Mouse (Mus musculus) layer of hippocampus, adult 9-11 months (tissue): Measurements from ENCODE around the gene Satl1.

Experiments
- DNase-seq: peaks from one replicate; pipeline ENCODE4 v3.0.0; 2022

The Satl1 gene

DNA sequence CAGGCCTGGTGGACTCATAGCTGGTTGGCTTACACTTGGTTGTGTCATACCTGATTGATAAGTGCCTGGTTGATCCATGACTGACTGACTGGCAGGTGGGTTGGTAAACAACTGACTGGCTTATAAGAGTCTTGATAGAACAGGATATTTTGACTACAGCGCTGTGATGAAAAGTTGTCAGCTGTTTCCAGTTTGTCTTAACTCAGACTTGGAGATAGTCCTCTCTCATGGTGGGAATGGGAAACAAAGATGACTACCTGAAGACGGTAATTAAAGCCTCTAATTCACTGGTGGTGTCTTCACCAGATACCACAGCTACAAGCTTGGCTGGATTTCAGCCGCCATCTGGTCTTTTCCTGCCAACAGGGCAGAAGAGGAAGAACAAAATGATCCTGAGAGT, at the start of gene Satl1:
TSS of gene Satl1 (minus strand) at position 101 of the 400 bp plus-strand sequence.
- DNase-seq, result no peak

DNA sequence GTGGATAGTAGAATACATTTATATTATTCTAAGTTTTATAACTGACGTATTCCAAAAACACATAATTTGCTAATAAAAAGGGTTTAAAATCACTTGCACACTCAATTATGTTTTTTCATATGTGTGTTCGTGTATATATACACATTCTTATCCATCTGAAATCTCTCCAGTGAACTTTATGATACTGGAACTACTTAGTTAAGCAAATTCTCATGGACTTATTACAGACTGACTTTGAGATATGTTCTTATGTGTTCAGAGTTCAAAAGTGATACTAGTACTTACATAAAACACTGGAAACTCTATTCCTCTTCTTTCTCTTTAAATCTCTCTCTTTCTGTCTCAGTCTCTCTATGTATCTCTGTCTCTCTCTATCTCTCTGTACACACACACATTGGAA, 31.5 kb upstream of the Satl1 start:
- no peak for DNase-seq

DNA sequence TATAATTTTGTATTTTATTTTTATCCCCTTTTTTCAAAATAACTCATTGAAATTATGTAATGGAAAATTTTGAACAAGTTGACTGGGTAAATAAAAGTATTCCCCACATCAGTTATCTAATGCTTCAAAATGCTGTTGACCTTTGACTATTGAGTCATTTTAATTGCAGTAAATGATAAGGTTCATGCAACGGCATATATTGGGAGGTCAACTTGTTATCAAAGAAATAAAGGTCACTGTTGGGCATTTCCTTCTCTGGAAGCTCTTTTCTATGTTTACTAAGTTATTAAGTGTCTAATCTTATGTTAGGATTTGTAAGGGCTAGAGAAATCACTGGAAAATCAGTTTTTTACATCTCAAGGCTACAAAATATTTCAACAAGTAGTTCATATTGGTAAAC, 31.0 kb upstream of the Satl1 start:
- DNase-seq, result no peak

DNA sequence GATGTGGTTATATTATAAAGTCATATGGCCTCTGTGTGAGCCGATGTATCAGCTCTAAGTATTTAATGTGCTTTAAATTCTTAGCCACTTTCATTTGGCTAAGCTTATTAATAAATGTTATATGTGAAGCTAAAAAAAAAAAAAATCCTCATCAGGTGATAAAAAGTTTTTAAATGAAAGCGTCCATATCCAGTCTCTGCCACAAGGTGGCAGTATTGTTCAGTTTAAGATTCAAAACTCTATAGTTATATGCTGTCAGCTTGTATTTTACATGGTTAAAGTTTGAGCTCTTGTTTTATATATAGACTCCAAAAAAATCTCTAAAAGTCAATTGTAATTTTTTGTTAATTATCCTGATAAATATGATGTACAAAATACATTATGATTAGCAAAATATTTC, 16.4 kb upstream of the Satl1 start:
- DNase-seq, result peak; percentile 1

DNA sequence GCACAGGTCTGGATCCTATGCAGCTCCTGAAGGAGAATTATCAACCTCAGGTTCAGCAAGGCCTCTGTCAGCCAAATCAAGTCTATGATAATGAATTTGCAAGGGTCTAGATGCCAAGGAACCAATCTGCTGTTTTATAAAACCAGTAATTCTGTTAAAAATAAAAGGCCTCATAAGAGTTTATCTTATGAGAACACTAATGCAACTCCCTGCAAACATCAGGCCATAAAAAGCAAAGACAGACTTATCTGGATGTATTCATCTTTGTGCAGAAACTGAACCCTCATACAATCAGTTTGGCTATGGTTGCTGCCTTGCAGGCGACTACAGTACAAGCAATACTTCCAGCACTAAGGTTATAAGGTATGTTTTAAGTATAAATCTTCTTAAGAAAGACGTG, 5.7 kb upstream of the Satl1 start:
- DNase-seq, result no peak

DNA sequence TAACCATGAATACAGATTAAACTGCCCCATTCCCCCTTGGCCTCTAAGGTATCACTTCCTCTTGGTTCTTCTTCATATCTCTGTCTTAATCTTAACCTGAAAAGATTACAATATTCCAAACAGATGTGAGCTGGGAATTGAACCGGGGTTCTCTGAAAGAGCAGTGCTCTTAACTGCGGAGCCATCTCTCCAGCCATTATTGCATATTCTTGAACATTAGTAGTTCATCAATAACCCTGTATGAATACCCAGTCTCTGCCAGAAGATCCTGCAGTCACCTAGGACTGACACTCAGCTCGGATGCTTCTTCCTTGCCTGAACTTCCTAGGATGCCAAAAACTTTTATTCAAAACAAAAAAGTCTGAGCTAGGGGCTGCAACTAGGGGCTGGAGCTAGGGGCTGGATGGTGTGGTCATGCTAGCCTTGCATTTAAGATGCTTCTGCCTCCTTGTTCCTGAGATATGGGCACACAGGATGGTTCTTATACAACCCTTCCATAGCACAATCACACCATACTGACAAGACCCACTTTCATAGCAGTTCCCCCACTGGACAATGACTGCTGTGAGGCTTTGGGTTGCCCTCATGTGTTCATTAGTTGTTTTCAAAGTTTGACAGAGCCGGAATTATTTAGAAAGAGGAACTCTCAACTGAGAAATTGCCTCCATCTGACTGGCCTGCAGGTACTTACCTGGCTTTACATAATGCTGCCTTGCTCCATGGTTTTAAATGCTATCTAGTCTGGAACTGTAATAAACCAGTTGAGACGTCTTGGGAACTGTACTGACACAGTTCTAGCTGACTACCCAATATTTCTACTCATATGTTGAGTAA, 35.8 kb downstream of the Satl1 start:
- DNase-seq, result peak; percentile 38

DNA sequence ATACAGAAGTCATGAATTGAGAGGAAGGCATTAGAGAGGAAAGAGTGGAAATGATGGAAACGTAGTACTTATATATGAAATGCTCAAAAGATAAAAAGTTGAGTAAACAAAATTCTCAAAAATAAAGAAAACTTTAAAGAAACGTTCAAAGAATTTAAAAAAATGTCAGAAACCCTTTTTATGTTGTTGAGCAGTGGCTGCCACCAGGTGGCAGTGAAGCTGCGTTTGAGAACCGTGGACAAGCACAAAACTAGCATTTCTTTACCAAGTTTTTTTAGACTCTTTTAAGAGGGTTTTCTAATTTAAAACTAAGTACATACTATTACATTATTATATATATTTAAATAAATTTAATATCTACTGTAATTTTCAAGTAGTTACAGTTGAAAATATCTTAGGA, 38.2 kb downstream of the Satl1 start:
- DNase-seq, result no peak

DNA sequence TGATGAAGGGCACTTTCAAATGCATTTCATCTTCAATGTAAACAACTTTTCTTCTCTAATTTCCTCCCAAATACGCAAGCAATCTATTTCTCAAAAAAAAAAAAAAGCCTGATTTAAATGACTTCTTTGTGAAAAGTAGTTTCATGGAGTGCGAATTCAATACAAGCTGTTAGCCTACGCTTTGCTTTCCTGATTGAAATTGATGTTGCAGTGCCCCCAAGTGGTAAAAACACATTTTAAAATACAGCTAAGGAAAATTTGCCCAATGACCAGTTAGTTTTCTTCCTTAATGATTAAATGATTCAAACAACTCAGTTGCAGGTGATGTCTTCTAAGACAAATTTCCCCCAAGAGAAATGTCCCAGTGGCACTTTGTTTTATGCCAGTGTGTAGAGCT, 58.2 kb downstream of the Satl1 start:
- no peak for DNase-seq

DNA sequence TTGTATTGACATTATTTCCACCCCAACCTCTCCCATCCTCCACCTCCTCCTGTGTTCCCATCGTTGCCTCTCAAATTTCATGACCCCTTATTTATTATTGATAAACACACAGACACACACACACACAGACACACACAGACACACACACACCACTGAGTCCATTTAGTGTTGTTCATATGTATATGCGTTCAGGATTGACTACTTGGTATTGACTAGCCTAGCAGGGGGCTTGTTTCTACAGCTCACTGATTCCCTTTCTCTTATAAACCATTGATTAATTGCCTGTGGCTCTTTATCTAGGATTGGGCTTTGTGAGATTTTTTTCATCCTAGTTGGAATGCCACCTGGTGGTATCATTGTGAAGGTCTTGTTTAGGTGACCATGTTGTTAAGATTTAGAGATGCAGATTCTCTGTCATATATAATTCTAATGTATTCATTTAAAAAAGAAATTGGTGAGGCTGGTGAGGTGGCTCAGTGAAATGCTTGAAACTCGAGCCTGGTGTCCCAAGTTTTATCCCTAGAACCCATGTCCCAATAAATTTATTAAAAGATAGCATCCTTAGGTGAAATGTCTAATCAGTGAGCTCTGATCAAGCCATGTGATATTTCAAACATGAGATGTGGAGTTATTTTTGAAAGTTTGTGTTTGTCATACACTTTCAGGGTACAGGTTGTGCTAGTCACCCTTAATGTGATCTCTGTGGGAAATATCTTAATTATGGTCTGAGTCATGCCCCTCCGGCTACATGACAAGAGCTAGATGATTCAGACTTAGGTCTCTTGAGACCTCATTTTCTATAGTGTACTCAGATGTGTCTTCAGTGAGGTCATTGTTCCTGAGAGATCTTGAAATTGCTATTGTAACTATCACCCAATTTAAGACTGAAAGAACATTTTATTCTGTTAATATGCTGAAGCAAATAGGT, 58.8 kb downstream of the Satl1 start:
- no peak for DNase-seq

DNA sequence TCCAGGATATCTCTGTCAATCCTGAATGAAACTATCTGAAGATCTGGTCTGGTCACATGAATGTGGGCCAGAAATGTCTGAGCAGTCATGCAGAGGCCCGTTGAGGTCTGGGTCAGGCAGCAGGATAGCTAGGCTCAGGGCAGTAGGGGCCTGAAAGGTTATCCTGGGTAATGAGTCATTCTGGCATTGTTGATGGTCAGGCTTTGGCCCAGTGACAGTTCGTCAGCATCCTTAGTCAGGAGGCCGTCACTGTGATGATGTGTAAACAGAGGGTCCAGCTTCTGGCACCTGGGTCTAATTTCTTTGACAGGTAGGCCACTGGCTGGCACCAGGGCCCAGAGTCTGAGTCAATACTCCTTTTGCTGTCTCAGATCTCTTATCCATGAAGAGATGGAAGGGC, 67.1 kb downstream of the Satl1 start:
- DNase-seq, result no peak
